Mouse (Mus musculus): Measurements from ENCODE around the gene Lamc3.

GRCm38 (mm10) chr2:31994896-31995295 lies 107.8 kb downstream of the Lamc3 start:
- TF ChIP-seq CTCF (conservative IDR thresholded peaks at IDR 0.05; ENCODE audit: insufficient read depth, insufficient read length, low read depth, low read length) (no peak), POLR2A (IDR thresholded peaks at IDR 0.05; ENCODE audit: low read depth, low read length) (no peak)
